Mouse (Mus musculus): Measurements from ENCODE around the gene Bnc2. TPM values are rescaled to one million over a fixed set of nuclear protein-coding genes. Genes with fewer than 3 reads are reported as not detected.

Gene Bnc2
- polyA plus RNA-seq, 1 experiment from 2014 or later = 22.2 TPM

DNA sequence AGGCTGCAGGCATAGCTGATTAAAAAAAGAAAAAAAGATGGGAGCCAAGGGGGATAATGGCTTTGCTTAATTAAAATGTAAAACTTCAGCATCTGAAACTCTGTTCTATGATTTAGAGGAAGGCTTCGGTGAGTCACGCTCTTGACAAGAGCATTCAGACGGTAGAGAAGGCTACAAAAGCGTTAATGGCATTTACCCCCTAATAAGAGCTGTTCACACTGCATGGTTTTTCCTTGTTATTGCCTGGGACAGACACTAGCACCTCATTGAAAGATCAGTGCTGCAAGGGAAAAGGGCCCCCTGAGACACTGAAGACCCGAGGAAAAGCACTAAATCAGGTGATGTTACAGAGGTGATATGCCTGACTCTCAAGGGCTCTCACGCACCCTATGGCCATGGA is 295.8 kb downstream of the Bnc2 start:
- H3K4me1 ChIP-seq (ENCODE audit: control insufficient read depth, insufficient read depth, low read length) = no peaks in the 10 kb centered on the region
- WGBS = 69% methylated on average over 6 of the region's 6 CpGs
- H3K27ac ChIP-seq (replicated peaks; ENCODE audit: low read depth, low read length) = no peak overlapping the region
- H3K4me2 ChIP-seq (ENCODE audit: low read depth, low read length) = no peak overlapping the region
- DNase-seq (ENCODE audit: low spot score) = no peak
- no peaks in the 10 kb centered on the region for H3K36me3 ChIP-seq (replicated peaks; ENCODE audit: control insufficient read depth, insufficient read depth, low read depth, low read length)
- H3K9ac ChIP-seq (replicated peaks; ENCODE audit: low read length) = no peak overlapping the region
- H3K4me3 ChIP-seq (ENCODE audit: low read depth, low read length) = no peak overlapping the region
- H3K27me3 ChIP-seq (ENCODE audit: control insufficient read depth, insufficient read depth, low read length) = no peaks in the 10 kb centered on the region
- no peak for ATAC-seq (replicated peaks; ENCODE audit: insufficient number of reproducible peaks, low FRiP score, low TSS enrichment, low read depth)
- H3K9me3 ChIP-seq (replicated peaks; ENCODE audit: control insufficient read depth, low read length) = no peaks in the 10 kb centered on the region

- WGBS = 75% methylated on average over 5 of the region's 5 CpGs
- no peak overlapping the region for H3K4me2 ChIP-seq (ENCODE audit: low read depth, low read length)
- ATAC-seq (replicated peaks; ENCODE audit: insufficient number of reproducible peaks, low FRiP score, low TSS enrichment, low read depth) (no peak), DNase-seq (ENCODE audit: low spot score) (no peak)
- H3K9ac ChIP-seq (replicated peaks; ENCODE audit: low read length) = no peak overlapping the region
- H3K27ac ChIP-seq (replicated peaks; ENCODE audit: low read depth, low read length) = no peak overlapping the region
- no peaks in the 10 kb centered on the region for H3K36me3 ChIP-seq (replicated peaks; ENCODE audit: control insufficient read depth, insufficient read depth, low read depth, low read length)
- no peak overlapping the region for H3K4me3 ChIP-seq (ENCODE audit: low read depth, low read length)
- H3K4me1 ChIP-seq (ENCODE audit: control insufficient read depth, insufficient read depth, low read length) = no peaks in the 10 kb centered on the region
- H3K27me3 ChIP-seq (ENCODE audit: control insufficient read depth, insufficient read depth, low read length) = no peaks in the 10 kb centered on the region
- no peaks in the 10 kb centered on the region for H3K9me3 ChIP-seq (replicated peaks; ENCODE audit: control insufficient read depth, low read length)
Measured at GRCm38 (mm10) chr4:84377513-84377912, 297.6 kb downstream of the Bnc2 start.

DNA sequence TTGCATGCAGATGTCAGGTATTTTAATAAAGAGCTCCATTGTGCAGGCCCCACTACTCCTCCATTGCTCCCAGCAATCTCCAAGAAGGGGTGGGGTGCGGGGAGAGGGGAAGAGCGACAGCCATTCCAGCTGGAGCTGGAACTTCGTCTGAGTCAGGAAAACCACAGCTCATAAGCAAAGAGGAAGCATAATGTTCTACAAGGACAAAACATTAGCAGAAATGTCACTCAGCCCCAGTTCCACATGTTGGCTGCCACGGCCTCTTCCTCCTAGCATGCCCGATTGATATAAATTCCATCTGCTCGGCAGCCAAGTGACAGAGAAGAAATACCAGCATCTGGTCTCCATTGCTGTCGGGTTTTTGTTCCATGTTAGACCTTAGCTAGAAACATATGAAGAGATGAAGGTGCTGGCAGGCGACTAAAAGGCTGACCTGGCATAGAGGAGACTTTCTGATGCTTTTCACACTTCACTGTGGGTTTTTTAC is 312.7 kb downstream of the Bnc2 start:
- DNase-seq (ENCODE audit: low spot score) (peak; percentile 88), ATAC-seq (replicated peaks; ENCODE audit: insufficient number of reproducible peaks, low FRiP score, low TSS enrichment, low read depth) (peak; percentile 65; the same call in 1 of the 2 replicates)
- Histone ChIP-seq H3K9ac (replicated peaks; ENCODE audit: low read length) (no peak overlapping the region), H3K27ac (replicated peaks; ENCODE audit: low read depth, low read length) (peak overlapping the region; percentile 22; the same call in 1 of the 2 replicates), H3K36me3 (replicated peaks; ENCODE audit: control insufficient read depth, insufficient read depth, low read depth, low read length) (no peaks in the 10 kb centered on the region), H3K27me3 (ENCODE audit: control insufficient read depth, insufficient read depth, low read length) (no peaks in the 10 kb centered on the region), H3K4me1 (ENCODE audit: control insufficient read depth, insufficient read depth, low read length) (no peaks in the 10 kb centered on the region), H3K9me3 (replicated peaks; ENCODE audit: control insufficient read depth, low read length) (no peaks in the 10 kb centered on the region), H3K4me2 (ENCODE audit: low read depth, low read length) (no peak overlapping the region), H3K4me3 (ENCODE audit: low read depth, low read length) (no peak overlapping the region)
- 22% methylated on average over 8 of the region's 8 CpGs for WGBS

DNA sequence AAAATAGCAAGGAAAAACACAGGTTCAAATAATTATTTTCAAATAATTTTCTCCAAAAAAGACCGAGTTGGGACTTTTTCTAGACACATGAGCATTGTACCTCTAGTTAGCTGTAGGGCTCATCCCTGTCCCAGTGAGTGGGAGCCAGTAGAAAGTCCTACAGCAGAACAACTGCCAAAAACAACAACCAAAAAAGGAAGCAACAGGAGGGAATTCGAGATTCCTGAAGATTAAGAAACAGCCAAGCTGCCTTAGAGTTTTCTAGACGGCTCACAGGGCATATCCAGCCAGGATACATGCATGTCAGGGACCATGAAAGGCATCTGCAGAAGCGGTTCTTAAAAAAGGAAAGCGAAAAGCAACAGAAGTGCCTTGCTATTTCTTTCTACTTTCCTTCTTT is 313.9 kb downstream of the Bnc2 start:
- peaks cover 4% of the 10 kb centered on the region for H3K4me1 ChIP-seq (ENCODE audit: control insufficient read depth, insufficient read depth, low read length)
- H3K27ac ChIP-seq (replicated peaks; ENCODE audit: low read depth, low read length) = no peak overlapping the region
- 53% methylated on average over 5 of the region's 5 CpGs for WGBS
- no peak overlapping the region for H3K9ac ChIP-seq (replicated peaks; ENCODE audit: low read length)
- no peaks in the 10 kb centered on the region for H3K9me3 ChIP-seq (replicated peaks; ENCODE audit: control insufficient read depth, low read length)
- no peak for DNase-seq (ENCODE audit: low spot score)
- no peaks in the 10 kb centered on the region for H3K36me3 ChIP-seq (replicated peaks; ENCODE audit: control insufficient read depth, insufficient read depth, low read depth, low read length)
- H3K4me2 ChIP-seq (ENCODE audit: low read depth, low read length) = no peak overlapping the region
- no peaks in the 10 kb centered on the region for H3K27me3 ChIP-seq (ENCODE audit: control insufficient read depth, insufficient read depth, low read length)
- H3K4me3 ChIP-seq (ENCODE audit: low read depth, low read length) = no peak overlapping the region
- ATAC-seq (replicated peaks; ENCODE audit: insufficient number of reproducible peaks, low FRiP score, low TSS enrichment, low read depth) = no peak

- H3K4me2 ChIP-seq (ENCODE audit: low read depth, low read length) = no peak overlapping the region
- WGBS = 89% methylated on average over 2 of the region's 2 CpGs
- no peak for ATAC-seq (replicated peaks; ENCODE audit: insufficient number of reproducible peaks, low FRiP score, low TSS enrichment, low read depth)
Measured at GRCm38 (mm10) chr4:84359996-84360395, 315.1 kb downstream of the Bnc2 start.

GRCm38 (mm10) chr4:84358204-84358603 is 316.9 kb downstream of the Bnc2 start:
- DNase-seq (ENCODE audit: low spot score) (peak; percentile 79), ATAC-seq (replicated peaks; ENCODE audit: insufficient number of reproducible peaks, low FRiP score, low TSS enrichment, low read depth) (no peak)
- H3K9ac ChIP-seq (replicated peaks; ENCODE audit: low read length) = no peak overlapping the region
- H3K4me2 ChIP-seq (ENCODE audit: low read depth, low read length) = no peak overlapping the region
- H3K36me3 ChIP-seq (replicated peaks; ENCODE audit: control insufficient read depth, insufficient read depth, low read depth, low read length) = no peaks in the 10 kb centered on the region
- no peaks in the 10 kb centered on the region for H3K9me3 ChIP-seq (replicated peaks; ENCODE audit: control insufficient read depth, low read length)
- 26% methylated on average over 2 of the region's 2 CpGs for WGBS
- no peak overlapping the region for H3K27ac ChIP-seq (replicated peaks; ENCODE audit: low read depth, low read length)
- no peak overlapping the region for H3K4me3 ChIP-seq (ENCODE audit: low read depth, low read length)
- H3K27me3 ChIP-seq (ENCODE audit: control insufficient read depth, insufficient read depth, low read length) = no peaks in the 10 kb centered on the region
- H3K4me1 ChIP-seq (ENCODE audit: control insufficient read depth, insufficient read depth, low read length) = peaks cover 4% of the 10 kb centered on the region

More at GRCm38 (mm10) chr4:84359996-84360395, 315.1 kb downstream of the Bnc2 start:
- H3K36me3 ChIP-seq (replicated peaks; ENCODE audit: control insufficient read depth, insufficient read depth, low read depth, low read length) = no peaks in the 10 kb centered on the region
- no peak for DNase-seq (ENCODE audit: low spot score)
- no peaks in the 10 kb centered on the region for H3K27me3 ChIP-seq (ENCODE audit: control insufficient read depth, insufficient read depth, low read length)
- H3K9ac ChIP-seq (replicated peaks; ENCODE audit: low read length) = no peak overlapping the region
- peaks cover 4% of the 10 kb centered on the region for H3K4me1 ChIP-seq (ENCODE audit: control insufficient read depth, insufficient read depth, low read length)
- no peaks in the 10 kb centered on the region for H3K9me3 ChIP-seq (replicated peaks; ENCODE audit: control insufficient read depth, low read length)
- H3K27ac ChIP-seq (replicated peaks; ENCODE audit: low read depth, low read length) = no peak overlapping the region
- H3K4me3 ChIP-seq (ENCODE audit: low read depth, low read length) = no peak overlapping the region

GRCm38 (mm10) chr4:84357382-84357781 is 317.7 kb downstream of the Bnc2 start:
- Histone ChIP-seq H3K27me3 (ENCODE audit: control insufficient read depth, insufficient read depth, low read length) (no peaks in the 10 kb centered on the region), H3K27ac (replicated peaks; ENCODE audit: low read depth, low read length) (peak overlapping the region; percentile 62), H3K9ac (replicated peaks; ENCODE audit: low read length) (no peak overlapping the region), H3K4me2 (ENCODE audit: low read depth, low read length) (no peak overlapping the region), H3K9me3 (replicated peaks; ENCODE audit: control insufficient read depth, low read length) (no peaks in the 10 kb centered on the region), H3K4me3 (ENCODE audit: low read depth, low read length) (no peak overlapping the region), H3K36me3 (replicated peaks; ENCODE audit: control insufficient read depth, insufficient read depth, low read depth, low read length) (no peaks in the 10 kb centered on the region), H3K4me1 (ENCODE audit: control insufficient read depth, insufficient read depth, low read length) (peaks cover 4% of the 10 kb centered on the region)
- DNase-seq (ENCODE audit: low spot score) (peak; percentile 26), ATAC-seq (replicated peaks; ENCODE audit: insufficient number of reproducible peaks, low FRiP score, low TSS enrichment, low read depth) (no peak)
- 25% methylated on average over 1 of the region's 1 CpGs for WGBS

GRCm38 (mm10) chr4:84356468-84357153 is 318.5 kb downstream of the Bnc2 start:
- Histone ChIP-seq H3K27ac (replicated peaks; ENCODE audit: low read depth, low read length) (peak overlapping the region; percentile 70), H3K9me3 (replicated peaks; ENCODE audit: control insufficient read depth, low read length) (no peaks in the 10 kb centered on the region), H3K4me3 (ENCODE audit: low read depth, low read length) (no peak overlapping the region), H3K4me1 (ENCODE audit: control insufficient read depth, insufficient read depth, low read length) (peaks cover 4% of the 10 kb centered on the region), H3K9ac (replicated peaks; ENCODE audit: low read length) (no peak overlapping the region), H3K4me2 (ENCODE audit: low read depth, low read length) (no peak overlapping the region), H3K36me3 (replicated peaks; ENCODE audit: control insufficient read depth, insufficient read depth, low read depth, low read length) (no peaks in the 10 kb centered on the region), H3K27me3 (ENCODE audit: control insufficient read depth, insufficient read depth, low read length) (no peaks in the 10 kb centered on the region)
- WGBS = 14% methylated on average over 8 of the region's 8 CpGs
- DNase-seq (ENCODE audit: low spot score) = peak; percentile 45
- peak; percentile 52; the same call in 1 of the 2 replicates for ATAC-seq (replicated peaks; ENCODE audit: insufficient number of reproducible peaks, low FRiP score, low TSS enrichment, low read depth)
